Mouse (Mus musculus) liver, embryonic 14.5 days (tissue): ENCODE results near the gene Plekha1.

Experiments used
- CTCF ChIP-seq: IDR thresholded peaks from 2 replicates; pipeline ENCODE4 v1.5.1; 2016; ENCODE audit warnings: antibody characterized with exemption, low read depth, control low read depth
- EP300 ChIP-seq: IDR thresholded peaks from 2 replicates; pipeline ENCODE4 v1.6.1; 2016; ENCODE audit warnings: antibody characterized with exemption, low read depth

DNA sequence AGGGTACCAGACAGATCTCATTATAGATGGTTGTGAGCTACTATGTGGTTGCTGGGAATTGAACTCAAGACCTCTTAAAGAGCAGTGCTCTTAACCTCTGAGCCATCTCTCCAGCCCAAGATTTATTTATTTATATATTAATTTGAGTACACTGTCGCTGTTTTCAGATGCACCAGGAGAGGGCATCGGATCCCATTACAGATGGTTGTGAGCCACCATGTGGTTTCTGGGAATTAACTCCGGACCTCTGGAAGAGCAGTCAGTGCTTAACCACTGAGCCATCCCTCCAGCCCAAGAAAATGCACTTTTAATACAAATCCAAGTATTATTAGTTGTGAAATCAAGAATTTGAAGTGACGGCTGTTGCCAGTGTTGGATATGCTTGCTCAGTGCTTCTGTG, 32.8 kb downstream of the Plekha1 start:
- TF ChIP-seq CTCF (0 out of 2 replicates have a peak, but pooled peaks have one; percentile 19), EP300 (no peak)
